Comparison of ENCODE assay signal across 18 mouse cellular contexts in genomic region chr4:118219487-118219886, GRCm38 (mm10).
"Had no signal": no experiment of that assay in that cellular context is flagged by ENCODE, and none has a peak within 500 bp of the region (broad histone marks: within the 10 kb centered on the region; RNA-seq: fewer than 3 reads in every experiment).

No protein-coding gene starts in this region.

- H3K9me3 ChIP-seq: lung, embryonic 15.5 days; megakaryocyte, embryonic 14.5 days; midbrain, embryonic 13.5 days; midbrain, embryonic 15.5 days; neural tube, embryonic 12.5 days; stomach, embryonic 15.5 days had no signal

- DNase-seq: liver, postnatal 0 days; lung, adult 2 months; lung, postnatal 14 days; lung, postnatal 36 days; right cerebral cortex, postnatal 25 days; right cerebral cortex, postnatal 4 days; thymus, postnatal 14 days; thymus, postnatal 36 days had no signal

- H3K4me2 ChIP-seq: lung, embryonic 15.5 days; midbrain, embryonic 11.5 days; midbrain, embryonic 13.5 days; midbrain, embryonic 15.5 days; neural tube, embryonic 12.5 days; stomach, embryonic 15.5 days had no signal

- H3K9ac ChIP-seq: liver, postnatal 0 days; lung, embryonic 15.5 days; midbrain, embryonic 13.5 days; midbrain, embryonic 15.5 days; neural tube, embryonic 12.5 days; stomach, embryonic 15.5 days had no signal

- H3K4me3 ChIP-seq: lung, embryonic 15.5 days; megakaryocyte, embryonic 14.5 days; midbrain, embryonic 13.5 days; midbrain, embryonic 15.5 days; neural tube, embryonic 12.5 days; stomach, embryonic 15.5 days had no signal

- H3K4me1 ChIP-seq: lung, embryonic 15.5 days; midbrain, embryonic 13.5 days; midbrain, embryonic 15.5 days; neural tube, embryonic 12.5 days; stomach, embryonic 15.5 days had no signal

- ATAC-seq: liver, postnatal 0 days; lung, postnatal 0 days; midbrain, embryonic 13.5 days; midbrain, embryonic 15.5 days had no signal

- H3K27ac ChIP-seq: lung, embryonic 15.5 days; macrophage; midbrain, embryonic 13.5 days; midbrain, embryonic 15.5 days; neural tube, embryonic 12.5 days; stomach, embryonic 15.5 days; stomach, postnatal 0 days had no signal

- H3K27me3 ChIP-seq: lung, embryonic 15.5 days; midbrain, embryonic 13.5 days; midbrain, embryonic 15.5 days; neural tube, embryonic 12.5 days; stomach, embryonic 15.5 days had no signal
